Mouse (Mus musculus): ENCODE measurements around the gene Vmn1r171. TPM values are rescaled to one million over a fixed set of nuclear protein-coding genes. Genes with fewer than 3 reads are reported as not detected.
"Not testable (repeated sequence)": the region's sequence is repeated elsewhere in the genome, so short reads cannot be mapped to it uniquely, and the experiment has no call there.

The Vmn1r171 gene
- polyA plus RNA-seq (2016; fragmentation: Nextera tagmentation; extraction: Ambion mirVana), result not detected in 2 replicates

- Histone ChIP-seq H3K4me1 (no peaks in the 10 kb centered on the region), H3K9me3 (replicated peaks) (0 out of 2 replicates have a peak, but pooled peaks cover 5% of the 10 kb centered on the region), H3K27me3 (ENCODE audit: low read depth, poor library complexity, severe bottlenecking) (no peaks in the 10 kb centered on the region), H3K4me3 (no peak within 1 kb of the TSS), H3K36me3 (no peaks in the 10 kb centered on the region), H3K27ac (no peak within 1 kb of the TSS)
- DNase-seq (ENCODE audit: low spot score), result no peak
These were observed at the start of gene Vmn1r171 for GRCm38 (mm10) chr7:23630422-23630821. Gene Vmn1r171 (plus strand): TSS chr7:23630722.

- DNase-seq (ENCODE audit: low spot score); H3K4me1 ChIP-seq; H3K9me3 ChIP-seq (replicated peaks); H3K36me3 ChIP-seq; H3K27ac ChIP-seq; H3K27me3 ChIP-seq (ENCODE audit: low read depth, poor library complexity, severe bottlenecking); H3K4me3 ChIP-seq: not testable (repeated sequence)
- 55% methylated on average over 1 of the region's 1 CpGs for WGBS
These were observed 24.6 kb upstream of the Vmn1r171 start, which contains the start of gene Vmn1r170 for GRCm38 (mm10) chr7:23605875-23606274. Gene Vmn1r170 (plus strand): TSS chr7:23606175.

GRCm38 (mm10) chr7:23658016-23658415 is 27.5 kb downstream of the Vmn1r171 start, which contains the start of gene Vmn1r172:
Gene Vmn1r172 (plus strand): TSS chr7:23658316.
- no peaks in the 10 kb centered on the region for H3K36me3 ChIP-seq
- H3K27ac ChIP-seq, result no peak within 1 kb of the TSS
- no peaks in the 10 kb centered on the region for H3K4me1 ChIP-seq
- peaks cover under 1% of the 10 kb centered on the region; the same call in 1 of the 2 replicates for H3K9me3 ChIP-seq (replicated peaks)
- H3K4me3 ChIP-seq, result no peak within 1 kb of the TSS
- no peak for DNase-seq (ENCODE audit: low spot score)
- WGBS, result 75% methylated on average over 2 of the region's 2 CpGs
- H3K27me3 ChIP-seq (ENCODE audit: low read depth, poor library complexity, severe bottlenecking), result no peaks in the 10 kb centered on the region

Other genes starting within 250 kb of the Vmn1r171 start
- gene Nlrp5, start 244.8 kb upstream of the Vmn1r171 start, polyA plus RNA-seq (2016; fragmentation: Nextera tagmentation; extraction: Ambion mirVana), result not detected in 2 replicates
- not detected in 2 replicates for gene Vmn1r167, start 123.5 kb upstream of the Vmn1r171 start, polyA plus RNA-seq (2016; fragmentation: Nextera tagmentation; extraction: Ambion mirVana)
- gene Vmn1r168, start 91.0 kb upstream of the Vmn1r171 start, polyA plus RNA-seq (2016; fragmentation: Nextera tagmentation; extraction: Ambion mirVana), result not detected in 2 replicates
- gene Vmn1r169, start 55.2 kb upstream of the Vmn1r171 start, polyA plus RNA-seq (2016; fragmentation: Nextera tagmentation; extraction: Ambion mirVana), result not detected in 2 replicates
- gene Vmn1r170, start 24.5 kb upstream of the Vmn1r171 start, polyA plus RNA-seq (2016; fragmentation: Nextera tagmentation; extraction: Ambion mirVana), result not detected in 2 replicates
- gene Vmn1r172, start 27.6 kb downstream of the Vmn1r171 start, polyA plus RNA-seq (2016; fragmentation: Nextera tagmentation; extraction: Ambion mirVana), result not detected in 2 replicates
- gene Vmn1r173, start 70.0 kb downstream of the Vmn1r171 start, polyA plus RNA-seq (2016; fragmentation: Nextera tagmentation; extraction: Ambion mirVana), result not detected in 2 replicates
- not detected in 2 replicates for gene Vmn1r174, start 121.5 kb downstream of the Vmn1r171 start, polyA plus RNA-seq (2016; fragmentation: Nextera tagmentation; extraction: Ambion mirVana)
- not detected in 2 replicates for gene Vmn1r175, start 179.9 kb downstream of the Vmn1r171 start, polyA plus RNA-seq (2016; fragmentation: Nextera tagmentation; extraction: Ambion mirVana)
- gene Vmn1r176, start 206.7 kb downstream of the Vmn1r171 start, polyA plus RNA-seq (2016; fragmentation: Nextera tagmentation; extraction: Ambion mirVana), result not detected in 2 replicates
- gene Vmn1r177, start 235.7 kb downstream of the Vmn1r171 start, polyA plus RNA-seq (2016; fragmentation: Nextera tagmentation; extraction: Ambion mirVana), result not detected in 2 replicates

All from limb, embryonic 10.5 days (tissue).